Mouse (Mus musculus): ENCODE measurements at regions not wholly inside any gene's neighbourhood (a gene's known extent, or its start where the extent isn't known, plus 50 kb on each side); places are given as distances from the start of the nearest gene placed in this dataset.
"Not testable (repeated sequence)": the region's sequence is repeated elsewhere in the genome, so short reads cannot be mapped to it uniquely, and the experiment has no call there.

DNA sequence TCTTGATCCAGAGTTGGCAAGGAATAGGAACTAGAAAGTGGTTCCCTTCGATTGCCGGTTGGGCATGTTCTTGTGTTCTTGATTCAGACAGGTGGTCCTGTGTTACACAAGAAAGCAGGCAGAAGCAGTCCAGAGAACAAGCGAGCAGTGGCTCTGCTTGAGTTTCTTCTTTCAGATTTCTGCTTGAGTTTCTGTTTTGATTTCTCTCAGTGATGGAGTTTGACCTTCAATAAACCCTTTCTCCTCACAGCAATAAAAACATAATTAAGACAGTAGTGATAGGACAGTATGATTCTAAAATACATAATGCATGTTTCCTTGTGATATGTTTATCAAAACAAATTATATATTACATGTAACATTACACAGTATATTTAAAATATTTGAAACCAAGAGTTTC is 59.1 kb downstream of the Klf6 start:
- DNase-seq: no peak

DNA sequence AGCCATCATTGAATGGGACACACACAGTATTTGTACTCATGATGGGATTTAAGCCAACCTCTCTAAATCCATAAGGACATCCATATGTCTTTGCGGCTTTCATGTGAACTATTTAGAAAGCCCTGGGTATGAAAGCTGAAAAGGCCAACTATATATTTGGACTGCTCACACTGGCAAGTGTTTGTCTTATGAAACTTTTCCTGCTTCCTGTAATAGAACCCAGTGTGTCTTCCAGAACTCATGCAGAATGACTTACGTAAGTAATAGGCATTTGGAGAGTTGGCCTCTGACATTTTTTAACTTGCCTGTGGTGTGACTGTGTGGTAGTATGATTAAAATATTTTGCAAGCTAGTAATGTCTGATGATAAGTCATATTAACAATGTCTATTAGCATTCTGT is 70.2 kb downstream of the Klf6 start:
- no peak for DNase-seq

DNA sequence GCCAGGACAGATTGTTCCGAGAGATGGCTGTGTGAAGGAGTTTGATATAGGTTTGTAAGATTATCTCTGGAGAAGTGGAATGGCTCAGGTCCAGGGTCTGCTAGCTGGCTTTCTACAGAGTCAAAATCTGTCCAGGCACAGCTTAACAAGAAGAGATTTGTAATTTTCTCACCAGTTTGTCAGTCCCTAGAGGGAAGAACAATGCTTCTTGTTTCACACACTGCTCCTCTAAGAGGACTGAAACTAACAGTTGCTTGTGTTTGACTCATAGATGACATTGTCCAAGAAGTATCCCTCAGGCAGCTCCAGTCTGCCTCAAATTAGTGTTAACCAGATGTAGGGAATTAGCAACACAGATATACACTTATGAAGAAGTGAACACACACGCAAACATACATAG is 76.2 kb downstream of the Klf6 start:
- DNase-seq: no peak

DNA sequence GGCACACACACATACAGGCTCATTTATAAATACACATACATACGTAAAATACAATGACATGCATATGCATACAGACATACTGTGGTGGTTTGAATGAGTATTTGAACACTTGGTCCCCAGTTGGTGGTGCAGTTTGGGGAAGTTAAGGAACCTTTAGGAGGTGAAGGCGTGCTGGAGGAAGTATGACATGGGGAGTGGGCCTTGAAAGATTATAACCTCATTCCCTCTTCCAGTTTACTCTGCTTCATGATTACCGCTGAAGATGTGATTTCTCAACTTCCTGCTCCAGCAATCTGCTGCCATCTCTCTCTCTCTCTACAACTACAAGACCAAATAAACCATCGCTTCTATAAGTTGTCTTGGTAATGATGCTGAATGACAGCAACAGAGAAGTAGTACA is 76.7 kb downstream of the Klf6 start:
- DNase-seq: no peak

DNA sequence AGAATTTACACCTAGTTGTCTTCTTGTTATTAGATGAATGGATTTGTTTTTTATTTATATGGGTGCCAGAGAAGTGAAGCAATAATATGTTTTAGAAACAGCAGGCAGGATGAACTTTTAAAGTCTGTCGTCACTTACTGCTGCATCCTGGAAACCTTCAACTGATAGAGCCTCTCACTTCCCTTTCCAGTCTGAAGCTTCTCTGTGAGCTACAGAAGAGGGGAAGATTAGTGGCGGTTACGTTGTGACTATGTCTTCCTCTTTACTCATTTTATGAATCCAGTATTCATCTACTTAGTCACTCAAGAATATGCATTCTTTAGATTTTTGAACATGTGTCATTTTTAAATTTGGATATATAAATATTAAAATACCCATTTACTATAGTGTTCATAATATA is 78.1 kb downstream of the Klf6 start:
- DNase-seq: no peak

DNA sequence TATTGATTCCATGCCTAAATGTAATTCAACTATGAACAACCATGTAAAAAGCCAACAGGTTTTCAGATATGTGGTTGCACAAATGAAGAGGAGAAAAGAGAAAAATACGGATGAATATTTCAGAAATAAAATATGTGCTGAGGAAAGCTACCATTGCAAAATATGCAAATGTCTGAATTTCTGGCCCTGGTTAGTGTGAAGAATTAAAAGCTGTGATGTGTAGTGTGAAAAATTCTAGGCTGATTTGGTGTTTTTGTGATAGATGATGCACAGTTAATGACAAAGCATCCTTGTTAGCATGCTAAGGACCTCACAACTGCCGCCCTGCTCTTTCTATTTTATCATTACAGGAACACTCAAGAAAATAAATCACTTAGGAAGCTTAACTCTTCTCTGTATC is 91.6 kb downstream of the Klf6 start:
- DNase-seq: no peak

DNA sequence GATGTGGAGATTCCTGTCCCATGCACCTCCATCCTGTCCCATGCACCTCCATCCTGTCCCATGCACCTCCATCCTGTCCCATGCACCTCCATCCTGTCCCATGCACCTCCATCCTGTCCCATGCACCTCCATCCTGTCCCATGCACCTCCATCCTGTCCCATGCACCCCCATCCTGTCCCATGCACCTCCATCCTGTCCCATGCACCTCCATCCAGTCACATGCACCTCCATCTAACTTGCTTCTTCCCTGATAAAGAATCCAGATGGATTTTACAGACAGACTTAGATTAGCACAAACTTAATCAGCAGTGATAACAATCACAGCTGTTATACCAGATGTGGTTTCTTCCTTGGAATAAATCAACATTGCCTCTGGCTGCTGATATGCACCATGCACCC is 93.8 kb downstream of the Klf6 start:
- not testable (repeated sequence) for DNase-seq

DNA sequence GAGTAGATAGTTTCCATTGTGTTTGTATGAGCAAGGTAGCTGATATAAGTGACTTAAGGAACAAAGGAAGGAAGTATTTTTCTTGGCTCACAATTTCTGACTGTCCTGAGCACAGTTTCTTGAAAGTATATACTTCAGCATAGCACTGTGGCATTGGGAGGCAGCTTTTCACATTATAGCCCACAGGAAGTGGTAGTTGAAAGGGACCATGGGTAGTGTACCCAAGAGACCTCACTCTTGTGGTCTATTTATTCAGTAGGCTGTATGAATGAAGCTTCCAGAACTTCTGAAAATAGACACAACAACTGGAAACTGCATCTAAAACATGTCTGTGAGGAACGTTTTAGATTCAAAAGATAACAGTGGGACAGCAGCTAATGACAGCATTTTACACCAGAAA is 94.9 kb downstream of the Klf6 start:
- no peak for DNase-seq

DNA sequence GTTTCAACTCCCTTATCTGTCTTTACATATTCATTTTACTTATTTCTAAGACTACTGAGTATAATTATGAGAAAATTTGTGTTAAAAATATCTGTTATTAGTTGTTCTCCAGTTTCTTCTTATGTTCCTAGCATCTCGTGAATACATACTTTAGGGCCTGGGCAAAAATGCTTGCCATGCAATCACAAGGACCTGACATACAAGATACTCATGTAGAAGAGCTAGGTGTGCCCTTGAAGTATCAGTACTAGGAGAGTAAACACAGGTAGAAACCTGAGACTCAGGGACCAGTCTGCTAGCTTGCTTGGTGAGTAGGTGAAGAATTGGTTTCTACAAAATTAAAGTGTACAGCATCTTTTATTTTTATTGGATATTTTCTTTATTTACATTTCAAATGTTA is 101.7 kb downstream of the Klf6 start:
- DNase-seq: no peak

DNA sequence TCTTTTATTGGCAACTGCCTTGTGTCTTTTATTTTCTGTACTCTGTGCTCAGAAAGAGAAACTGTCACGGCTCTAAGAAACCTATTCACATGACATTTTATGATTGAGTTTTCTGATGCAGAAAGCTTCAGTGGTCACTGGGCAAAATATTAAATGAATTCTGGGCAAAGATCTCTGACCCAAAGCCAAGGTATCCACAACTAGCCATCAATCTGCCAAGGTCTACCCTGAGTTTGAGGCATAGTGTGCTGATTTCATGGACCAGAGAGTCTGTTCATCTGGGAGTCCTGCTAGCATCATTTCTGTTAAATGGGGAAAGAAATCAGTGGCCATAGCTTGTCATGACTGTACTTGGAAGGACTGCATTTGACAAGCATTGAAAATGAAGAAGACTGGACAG is 103.3 kb downstream of the Klf6 start:
- DNase-seq: no peak

DNA sequence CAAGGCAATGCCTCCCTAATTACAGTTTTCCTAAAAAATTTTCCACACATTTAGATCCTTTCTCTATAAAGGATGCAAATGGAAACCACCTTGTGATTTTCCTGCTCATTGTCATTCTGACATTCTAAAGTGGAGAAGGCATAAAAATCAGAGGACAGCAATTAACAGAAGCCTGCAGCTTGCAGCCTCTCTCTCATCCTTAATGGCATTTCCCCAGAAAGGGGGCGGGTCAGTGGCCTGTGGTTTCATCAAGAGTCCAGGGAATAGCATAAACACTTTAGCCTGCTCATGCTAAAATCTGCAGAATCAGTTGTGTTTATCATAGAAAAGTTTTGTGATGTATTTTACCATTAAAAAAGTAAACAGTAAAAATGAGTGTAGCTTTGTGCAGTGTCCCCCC is 117.3 kb downstream of the Klf6 start:
- no peak for DNase-seq

DNA sequence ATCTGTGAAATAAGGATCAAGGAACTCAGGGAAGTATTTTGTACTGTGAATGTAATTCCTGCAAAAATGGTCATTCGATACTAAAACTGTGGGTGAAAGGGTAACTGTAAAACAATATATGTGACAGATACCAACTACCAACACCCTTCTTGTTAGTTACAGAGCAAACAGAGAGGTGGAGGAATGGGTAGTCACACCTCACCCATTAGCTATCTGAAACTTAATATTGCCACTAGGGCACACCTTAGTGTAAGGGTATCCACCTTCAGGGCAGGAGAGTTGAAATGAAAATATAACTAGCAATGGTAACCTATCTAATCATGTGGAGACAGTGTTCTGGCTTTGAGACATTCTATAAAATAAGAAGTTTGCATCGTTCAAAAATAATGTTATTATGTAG is 126.2 kb downstream of the Klf6 start:
- no peak for DNase-seq

DNA sequence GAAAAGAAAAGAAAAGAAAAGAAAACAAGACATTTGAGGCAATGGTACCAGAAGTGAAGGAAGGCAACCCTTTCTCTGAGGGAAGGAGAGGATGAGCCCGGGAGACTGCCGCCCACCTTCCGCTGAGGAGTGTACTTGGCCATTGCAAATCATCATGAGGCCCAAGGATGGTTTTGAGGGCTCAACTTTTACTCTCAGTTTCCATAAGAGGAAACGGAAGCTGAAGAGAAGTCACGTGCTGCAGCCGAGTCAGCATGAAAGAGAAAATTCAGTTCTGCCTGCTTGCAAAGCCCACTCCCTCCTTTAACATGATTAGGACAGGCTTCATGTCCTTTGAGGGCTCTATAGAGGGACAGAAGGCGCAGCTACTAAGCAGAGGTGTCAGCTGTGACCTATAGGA is 127.1 kb downstream of the Klf6 start:
- no peak for DNase-seq

DNA sequence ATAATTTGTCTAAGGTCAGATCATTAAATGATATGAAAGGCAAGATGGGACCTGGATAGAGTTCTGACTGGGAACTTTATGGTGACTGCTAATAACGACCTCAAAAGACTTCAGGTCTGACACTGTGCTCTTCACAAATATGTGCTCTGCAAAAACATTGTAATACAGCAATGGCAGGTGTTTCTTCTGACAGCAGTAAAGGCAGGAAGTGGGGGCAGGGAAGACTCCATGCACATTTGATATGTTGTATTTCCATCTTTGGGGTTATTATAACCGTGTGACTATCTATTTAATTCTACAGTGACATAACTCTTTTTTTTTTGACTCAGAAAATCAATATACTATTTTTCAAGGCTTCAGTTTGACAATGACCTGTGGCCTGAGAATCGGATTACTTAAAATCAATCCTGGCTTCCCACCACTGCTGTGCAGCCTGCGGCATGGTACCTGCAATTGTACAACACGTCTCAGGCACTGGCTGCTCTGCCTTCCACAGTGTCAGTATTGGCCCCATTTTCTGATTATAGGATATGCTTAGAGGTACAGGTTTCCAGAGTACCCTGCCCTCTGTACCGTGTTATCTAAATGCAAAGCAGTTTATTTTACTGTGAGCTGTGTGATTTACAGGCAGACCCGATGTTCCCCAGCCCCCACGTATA is 139.4 kb downstream of the Klf6 start:
- DNase-seq: no peak

DNA sequence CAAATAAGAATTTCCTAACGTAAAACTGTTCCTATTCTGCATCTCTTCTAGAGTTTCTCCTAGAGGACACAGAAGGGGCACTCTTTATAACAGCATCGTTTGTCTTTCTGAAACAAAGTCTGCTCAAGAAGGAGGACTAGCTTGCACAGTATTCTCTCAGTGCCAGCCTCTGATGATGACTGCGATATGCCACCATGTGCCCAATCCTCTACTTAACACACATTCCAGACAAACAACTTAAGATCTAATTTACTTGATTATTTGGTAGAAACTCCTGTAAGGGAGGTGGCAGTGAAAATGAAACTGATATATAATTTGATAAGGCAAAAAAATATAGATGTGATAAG is 139.9 kb downstream of the Klf6 start:
- no peak for DNase-seq

DNA sequence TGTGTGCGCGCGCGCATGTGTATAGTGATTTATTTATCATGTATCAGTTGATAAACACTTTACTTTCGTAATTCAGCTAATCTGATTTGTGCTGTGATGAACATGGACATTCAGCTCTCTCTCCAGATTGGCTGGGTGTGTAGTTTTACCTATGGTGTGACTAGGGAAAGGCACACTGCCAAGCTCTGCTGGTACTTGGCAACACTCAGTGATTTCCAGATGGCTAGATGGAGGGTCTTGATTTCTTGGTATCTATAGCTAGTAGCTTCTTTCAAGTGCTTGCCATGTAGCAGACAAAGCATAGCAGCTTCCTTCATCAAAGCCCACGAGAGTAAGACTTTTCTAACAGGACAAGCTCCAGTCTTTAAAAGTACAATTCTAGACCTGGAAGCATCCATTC is 144.6 kb downstream of the Klf6 start:
- DNase-seq: no peak

DNA sequence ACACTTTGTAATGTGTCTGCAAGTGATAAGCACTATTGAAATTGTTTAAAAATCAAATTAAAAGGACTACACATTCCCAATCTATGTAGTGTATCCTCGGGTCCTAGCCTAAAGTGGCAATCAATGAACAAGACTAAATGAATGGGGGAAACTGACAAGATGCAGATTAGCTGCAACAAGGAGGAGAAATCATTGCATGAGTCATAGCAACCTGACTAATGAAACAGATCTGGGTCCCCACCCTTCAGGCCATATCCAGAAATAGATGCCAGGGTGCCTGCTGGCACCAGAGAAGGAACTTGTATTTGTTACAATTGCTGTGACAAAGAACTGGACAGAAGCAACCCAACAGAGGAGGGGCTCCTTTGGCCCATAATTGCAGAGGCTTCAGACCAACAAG is 148.4 kb downstream of the Klf6 start:
- no peak for DNase-seq

DNA sequence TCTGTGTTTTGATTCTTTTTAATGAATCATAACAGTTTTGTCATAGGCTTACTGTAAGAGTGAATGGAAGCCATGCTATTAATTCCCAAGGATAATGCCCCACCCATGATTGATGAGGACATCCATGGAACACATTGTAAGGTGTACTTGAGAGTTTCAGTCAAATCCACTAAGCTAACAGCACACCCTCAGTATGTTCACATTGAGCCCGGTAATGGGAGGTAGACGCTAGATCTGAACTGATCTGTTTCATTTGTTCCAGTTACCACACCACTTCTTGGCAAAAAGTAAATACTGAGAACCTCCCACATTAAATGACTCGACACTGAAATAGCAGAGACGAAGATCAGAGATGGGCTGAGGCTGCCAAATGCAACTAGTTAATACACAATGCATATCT is 165.9 kb downstream of the Klf6 start:
- no peak for DNase-seq

DNA sequence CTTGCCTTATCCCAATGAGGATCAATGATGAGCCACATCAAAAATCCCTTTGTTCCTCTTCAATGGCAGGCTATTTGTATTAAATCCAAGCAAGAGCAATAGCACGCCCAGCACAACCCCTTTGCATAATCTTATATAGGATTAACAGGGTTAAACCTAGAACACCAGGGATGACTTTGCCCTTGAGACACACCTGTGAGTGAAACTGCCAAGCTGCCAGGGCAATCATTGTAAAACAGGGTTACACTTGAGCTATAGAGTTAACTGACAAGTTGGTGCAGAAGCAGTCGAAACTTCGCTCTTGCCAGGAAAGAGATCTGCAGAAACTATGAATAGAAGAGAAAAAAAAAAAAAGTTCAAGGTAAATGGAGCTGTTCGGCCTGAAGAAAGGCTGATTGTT is 167.6 kb downstream of the Klf6 start:
- no peak for DNase-seq

DNA sequence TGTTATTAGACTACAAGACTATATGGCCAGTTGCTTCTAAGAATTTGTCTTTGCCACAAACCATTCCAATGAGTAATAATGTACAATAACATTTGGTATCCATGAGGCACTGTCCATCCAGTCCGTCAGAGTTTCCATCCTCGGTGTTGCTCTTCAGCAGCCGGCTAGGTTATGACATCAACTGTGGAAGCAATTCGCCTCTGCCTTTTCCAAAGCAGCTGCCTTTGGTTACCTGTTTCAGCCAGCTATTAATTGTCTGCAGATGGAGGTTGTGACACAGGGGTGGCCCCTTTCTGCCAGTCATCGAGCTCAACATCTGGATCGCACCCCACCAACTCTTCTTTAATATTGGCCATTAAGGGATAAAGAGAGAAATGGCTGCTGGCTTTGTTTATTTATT is 168.2 kb downstream of the Klf6 start:
- DNase-seq: no peak

DNA sequence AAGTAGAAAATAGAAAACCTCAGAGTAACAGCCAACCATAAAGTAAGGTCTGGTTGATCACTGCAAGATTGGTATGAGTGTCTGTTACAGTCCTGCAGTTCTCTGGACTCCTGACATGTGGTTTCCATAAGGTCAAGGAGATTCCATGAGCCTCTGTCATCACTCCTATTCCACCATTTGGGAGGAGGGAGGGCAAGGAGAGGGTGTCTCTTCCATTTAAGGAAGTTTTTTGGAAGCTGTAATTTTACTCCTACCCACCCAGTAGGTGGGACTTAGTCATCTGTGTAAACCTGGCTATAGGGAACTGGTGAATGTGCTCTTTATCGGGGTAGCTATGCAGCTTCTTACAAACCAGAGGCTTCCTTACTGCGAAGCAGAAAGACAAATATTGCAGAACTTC is 168.8 kb downstream of the Klf6 start:
- DNase-seq: no peak

DNA sequence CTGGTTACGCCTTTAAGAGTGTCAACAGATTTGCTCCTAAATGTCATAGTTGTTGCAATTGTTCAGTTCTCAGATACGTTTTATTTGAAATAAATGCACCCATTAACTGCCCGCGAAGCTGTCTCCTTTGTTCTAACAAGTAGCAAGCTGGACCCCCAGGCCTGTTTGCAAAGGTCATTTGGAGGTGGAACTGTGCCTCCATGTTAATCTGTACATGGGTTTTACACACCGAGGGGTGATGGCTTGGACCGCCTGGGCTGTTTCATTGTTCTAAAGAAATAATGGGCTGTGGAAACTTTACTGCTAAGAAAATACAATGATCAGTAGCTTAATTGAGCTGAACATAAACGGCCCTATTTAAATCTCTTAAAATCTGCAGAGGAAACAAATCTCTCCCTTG is 178.8 kb downstream of the Klf6 start:
- no peak for DNase-seq

DNA sequence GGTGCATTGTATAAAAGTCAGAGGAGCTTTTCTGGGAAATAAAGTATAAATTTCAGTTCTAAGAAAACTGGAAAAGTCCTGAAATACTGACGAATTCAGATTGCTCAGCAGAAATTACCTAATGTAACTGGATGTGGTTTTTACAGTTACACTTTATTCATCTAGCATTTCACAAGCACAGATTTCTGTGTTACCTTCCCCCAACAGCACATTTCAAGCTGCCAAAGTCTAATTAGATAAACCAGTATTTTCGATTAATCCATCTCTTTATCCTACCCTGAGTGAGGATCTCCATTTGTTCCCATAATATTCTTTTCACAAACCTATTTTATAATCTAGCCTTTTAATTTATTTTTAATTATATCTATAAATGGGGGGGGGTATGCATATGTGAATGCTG is 179.4 kb downstream of the Klf6 start:
- no peak for DNase-seq

DNA sequence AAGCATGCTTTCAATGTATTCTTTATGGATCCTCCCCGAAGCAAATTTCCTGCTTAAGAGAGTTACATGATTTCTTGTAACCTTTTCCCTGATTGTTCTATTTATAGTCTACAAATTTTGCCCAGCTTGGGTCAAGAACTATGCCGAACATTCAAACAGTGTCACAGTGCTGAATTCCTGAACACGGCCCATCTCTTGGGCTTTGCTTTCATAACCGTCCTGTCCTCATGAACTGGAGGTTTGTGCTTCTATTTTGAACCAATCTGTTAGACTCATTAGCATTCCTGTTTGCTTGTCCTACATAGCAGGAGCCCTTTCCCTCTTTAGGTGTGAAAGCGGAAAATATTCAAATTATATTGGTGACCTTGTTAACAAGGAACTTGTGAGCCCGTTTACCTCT is 181.2 kb downstream of the Klf6 start:
- DNase-seq: no peak

DNA sequence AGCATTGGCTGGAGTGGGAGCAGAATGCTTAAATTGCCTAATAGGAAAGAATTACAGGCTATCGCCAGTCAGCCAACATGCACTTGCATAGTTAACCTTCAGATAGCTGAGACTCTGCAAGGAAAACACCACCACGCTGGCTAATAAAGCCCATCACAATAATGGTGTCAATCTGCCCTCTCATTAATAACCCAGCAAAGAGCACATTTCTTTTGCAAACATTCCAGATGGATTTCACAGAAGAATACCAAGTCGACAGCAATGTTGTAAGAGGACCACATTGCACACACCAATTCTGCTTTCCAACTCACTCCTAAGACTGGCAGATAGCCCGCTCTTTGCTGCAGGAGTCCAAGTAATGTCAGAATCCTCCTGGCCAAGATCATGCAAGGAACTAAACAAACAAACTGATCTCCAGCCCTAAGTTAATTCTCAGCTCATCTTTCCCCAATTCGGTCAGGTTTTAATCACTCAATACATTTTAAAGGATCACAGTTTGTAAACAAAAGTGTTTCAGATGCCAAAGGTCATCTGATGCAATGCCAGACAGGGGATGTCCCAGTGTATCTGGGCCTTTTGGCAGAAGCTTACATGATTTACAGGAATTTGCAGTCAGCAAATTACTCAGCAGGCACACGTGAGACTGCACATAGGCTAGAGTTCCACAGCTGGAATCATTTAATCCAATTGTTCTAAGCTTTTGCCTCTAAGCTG is 198.4 kb downstream of the Klf6 start:
- no peak for DNase-seq

Data from right cerebral cortex, postnatal 14 days (tissue).